Mouse (Mus musculus) T-helper 1 cell (primary cell): Measurements from ENCODE around the gene Rgs3.

Experiments used
- in situ Hi-C: fragments of 300-600 bp; cut with MboI, MseI; formaldehyde crosslinking; loops from one replicate; pipeline ENCODE4 v1.15.1; 2025; ENCODE audit warnings: high pct_unique_total_duplicates

Gene Rgs3

GRCm38 (mm10) chr4:62604094-62604493 is 44.4 kb downstream of the Rgs3 start:
- in situ Hi-C loops: loop anchor here (5.0 kb wide), 1 partner anchor 52 kb away; no protein-coding TSS in a partner anchor

- in situ Hi-C loops: no loop called here
Observed at GRCm38 (mm10) chr4:62605856-62606541, 46.4 kb downstream of the Rgs3 start.

GRCm38 (mm10) chr4:62606542-62606882 is 46.9 kb downstream of the Rgs3 start:
- in situ Hi-C loops: no loop called here

GRCm38 (mm10) chr4:62606905-62607304 is 47.3 kb downstream of the Rgs3 start:
- in situ Hi-C loops: no loop called here

GRCm38 (mm10) chr4:62607345-62607744 is 47.7 kb downstream of the Rgs3 start:
- in situ Hi-C loops: no loop called here

- in situ Hi-C loops: no loop called here
Observed at GRCm38 (mm10) chr4:62607805-62608204, 48.2 kb downstream of the Rgs3 start.

GRCm38 (mm10) chr4:62609333-62609732 is 49.7 kb downstream of the Rgs3 start:
- in situ Hi-C loops: no loop called here

GRCm38 (mm10) chr4:62610142-62610675 is 50.6 kb downstream of the Rgs3 start:
- in situ Hi-C loops: no loop called here

- in situ Hi-C loops: no loop called here
Observed at GRCm38 (mm10) chr4:62612601-62613501, 53.2 kb downstream of the Rgs3 start.

GRCm38 (mm10) chr4:62613646-62614365 is 54.2 kb downstream of the Rgs3 start:
- in situ Hi-C loops: no loop called here

- in situ Hi-C loops: no loop called here
Observed at GRCm38 (mm10) chr4:62617856-62618440, 58.3 kb downstream of the Rgs3 start.

- in situ Hi-C loops: no loop called here
Observed at GRCm38 (mm10) chr4:62619232-62619964, 59.8 kb downstream of the Rgs3 start.

GRCm38 (mm10) chr4:62619965-62620244 is 60.3 kb downstream of the Rgs3 start:
- in situ Hi-C loops: no loop called here

- in situ Hi-C loops: no loop called here
Observed at GRCm38 (mm10) chr4:62621151-62621550, 61.5 kb downstream of the Rgs3 start.

- in situ Hi-C loops: no loop called here
Observed at GRCm38 (mm10) chr4:62621880-62622675, 62.4 kb downstream of the Rgs3 start.

GRCm38 (mm10) chr4:62623251-62624015 is 63.8 kb downstream of the Rgs3 start:
- in situ Hi-C loops: no loop called here

- in situ Hi-C loops: no loop called here
Observed at GRCm38 (mm10) chr4:62624679-62625450, 65.2 kb downstream of the Rgs3 start.

GRCm38 (mm10) chr4:62625451-62626061 is 65.9 kb downstream of the Rgs3 start:
- in situ Hi-C loops: no loop called here
